Mouse (Mus musculus): Measurements from ENCODE around the gene Dnah17. TPM values are rescaled to one million over a fixed set of nuclear protein-coding genes. Genes with fewer than 3 reads are reported as not detected.

Dnah17 gene
- polyA plus RNA-seq (2016; fragmentation: Nextera tagmentation; extraction: Ambion mirVana): 0.24 and 0.25 TPM in 2 replicates

GRCm38 (mm10) chr11:118130534-118130933 lies at the start of gene Dnah17:
Gene Dnah17 (minus strand): TSS chr11:118130634.
- 90% methylated on average over 7 of the region's 7 CpGs for WGBS
- no peaks in the 10 kb centered on the region for H3K36me3 ChIP-seq
- no peaks in the 10 kb centered on the region for H3K27me3 ChIP-seq
- H3K4me1 ChIP-seq (replicated peaks): peaks cover 21% of the 10 kb centered on the region
- no peak within 1 kb of the TSS for H3K27ac ChIP-seq
- H3K4me2 ChIP-seq: no peak within 1 kb of the TSS
- H3K9me3 ChIP-seq: no peaks in the 10 kb centered on the region
- no peak for ATAC-seq (ENCODE audit: insufficient number of reproducible peaks, insufficient read depth, low FRiP score, low TSS enrichment, low read depth)
- no peak within 1 kb of the TSS for H3K9ac ChIP-seq (replicated peaks)
- H3K4me3 ChIP-seq (replicated peaks): no peak within 1 kb of the TSS

DNA sequence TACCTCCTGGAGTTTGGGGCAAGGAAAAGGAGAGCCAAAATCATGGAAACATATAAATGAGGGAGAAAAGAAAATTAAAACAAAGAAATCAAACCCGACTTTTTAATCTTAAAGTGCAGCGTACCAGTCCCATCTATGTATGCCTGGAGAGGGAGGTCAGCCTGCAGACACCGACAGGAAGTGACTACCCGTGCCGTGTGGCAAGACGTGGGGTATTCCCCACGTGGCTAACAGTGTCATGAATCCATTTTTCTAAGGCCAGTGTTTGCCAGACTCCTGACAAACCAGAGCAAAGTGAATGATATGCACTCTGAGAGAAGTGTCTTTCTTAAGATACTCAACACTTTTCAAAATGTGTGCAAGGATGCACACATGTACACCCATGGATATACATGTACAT lies 49.8 kb upstream of the Dnah17 start:
- H3K27me3 ChIP-seq: no peaks in the 10 kb centered on the region
- peaks cover 95% of the 10 kb centered on the region for H3K36me3 ChIP-seq
- no peaks in the 10 kb centered on the region for H3K4me1 ChIP-seq (replicated peaks)
- 91% methylated on average over 7 of the region's 7 CpGs for WGBS
- H3K27ac ChIP-seq: no peak overlapping the region
- H3K9me3 ChIP-seq: no peaks in the 10 kb centered on the region
- no peak overlapping the region for H3K4me3 ChIP-seq (replicated peaks)
- H3K9ac ChIP-seq (replicated peaks): no peak overlapping the region
- ATAC-seq (ENCODE audit: insufficient number of reproducible peaks, insufficient read depth, low FRiP score, low TSS enrichment, low read depth): no peak
- no peak overlapping the region for H3K4me2 ChIP-seq

DNA sequence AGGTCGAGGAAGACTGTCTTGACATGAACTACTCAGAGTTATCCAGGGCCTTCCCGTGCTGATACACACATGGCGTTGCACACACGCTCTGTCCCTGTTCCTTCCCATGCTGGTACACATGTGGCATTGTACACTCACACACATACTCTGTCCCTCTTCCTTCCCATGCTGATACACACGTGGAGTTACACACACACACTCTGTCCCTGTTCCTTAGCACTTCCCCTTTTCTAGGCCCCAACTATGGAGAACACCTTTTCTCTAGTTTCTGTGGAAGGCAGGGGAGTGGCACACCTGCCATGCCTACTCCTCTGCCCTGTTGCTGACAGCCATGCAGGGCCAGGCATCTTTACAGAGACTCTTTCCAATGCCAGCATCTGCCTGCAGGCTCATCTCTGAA lies 47.8 kb upstream of the Dnah17 start:
- Histone ChIP-seq H3K9ac (replicated peaks) (no peak overlapping the region), H3K27me3 (no peaks in the 10 kb centered on the region), H3K4me1 (replicated peaks) (no peaks in the 10 kb centered on the region), H3K27ac (no peak overlapping the region), H3K4me2 (no peak overlapping the region), H3K9me3 (no peaks in the 10 kb centered on the region), H3K36me3 (peaks cover 93% of the 10 kb centered on the region), H3K4me3 (replicated peaks) (no peak overlapping the region)
- WGBS: 92% methylated on average over 5 of the region's 5 CpGs
- no peak for ATAC-seq (ENCODE audit: insufficient number of reproducible peaks, insufficient read depth, low FRiP score, low TSS enrichment, low read depth)

- no peak overlapping the region for H3K27ac ChIP-seq
- WGBS: 87% methylated on average over 7 of the region's 7 CpGs
- no peak for ATAC-seq (ENCODE audit: insufficient number of reproducible peaks, insufficient read depth, low FRiP score, low TSS enrichment, low read depth)
- no peak overlapping the region for H3K4me3 ChIP-seq (replicated peaks)
- H3K4me1 ChIP-seq (replicated peaks): 0 out of 2 replicates have a peak, but pooled peaks cover 4% of the 10 kb centered on the region
- H3K4me2 ChIP-seq: no peak overlapping the region
- no peaks in the 10 kb centered on the region for H3K27me3 ChIP-seq
- H3K9ac ChIP-seq (replicated peaks): no peak overlapping the region
- no peaks in the 10 kb centered on the region for H3K9me3 ChIP-seq
- peaks cover 84% of the 10 kb centered on the region for H3K36me3 ChIP-seq
These were observed 44.3 kb upstream of the Dnah17 start for GRCm38 (mm10) chr11:118174752-118175151.

- Histone ChIP-seq H3K27ac (no peak overlapping the region), H3K9me3 (no peaks in the 10 kb centered on the region), H3K9ac (replicated peaks) (no peak overlapping the region), H3K4me3 (replicated peaks) (no peak overlapping the region), H3K36me3 (peaks cover 81% of the 10 kb centered on the region), H3K4me2 (no peak overlapping the region), H3K4me1 (replicated peaks) (0 out of 2 replicates have a peak, but pooled peaks cover 4% of the 10 kb centered on the region), H3K27me3 (no peaks in the 10 kb centered on the region)
- 77% methylated on average over 5 of the region's 5 CpGs for WGBS
- ATAC-seq (ENCODE audit: insufficient number of reproducible peaks, insufficient read depth, low FRiP score, low TSS enrichment, low read depth): no peak
These were observed 42.3 kb upstream of the Dnah17 start for GRCm38 (mm10) chr11:118172768-118173167.

- ATAC-seq (ENCODE audit: insufficient number of reproducible peaks, insufficient read depth, low FRiP score, low TSS enrichment, low read depth): no peak
- no peaks in the 10 kb centered on the region for H3K27me3 ChIP-seq
- no peak overlapping the region for H3K27ac ChIP-seq
- WGBS: 90% methylated on average over 5 of the region's 5 CpGs
- no peak overlapping the region for H3K9ac ChIP-seq (replicated peaks)
- no peak overlapping the region for H3K4me2 ChIP-seq
- peaks cover 82% of the 10 kb centered on the region for H3K36me3 ChIP-seq
- 0 out of 2 replicates have a peak, but pooled peaks cover 6% of the 10 kb centered on the region for H3K4me1 ChIP-seq (replicated peaks)
- H3K4me3 ChIP-seq (replicated peaks): no peak overlapping the region
- no peaks in the 10 kb centered on the region for H3K9me3 ChIP-seq
These were observed 39.9 kb upstream of the Dnah17 start for GRCm38 (mm10) chr11:118170333-118170732.

- 55% methylated on average over 9 of the region's 9 CpGs for WGBS
These were observed 38.3 kb upstream of the Dnah17 start for GRCm38 (mm10) chr11:118168714-118169113.

GRCm38 (mm10) chr11:118166626-118167025 lies 36.2 kb upstream of the Dnah17 start:
- Histone ChIP-seq H3K27me3 (no peaks in the 10 kb centered on the region), H3K36me3 (peaks cover 89% of the 10 kb centered on the region), H3K4me1 (replicated peaks) (0 out of 2 replicates have a peak, but pooled peaks cover 2% of the 10 kb centered on the region), H3K9me3 (no peaks in the 10 kb centered on the region), H3K4me3 (replicated peaks) (no peak overlapping the region), H3K9ac (replicated peaks) (no peak overlapping the region), H3K27ac (no peak overlapping the region), H3K4me2 (no peak overlapping the region)
- ATAC-seq (ENCODE audit: insufficient number of reproducible peaks, insufficient read depth, low FRiP score, low TSS enrichment, low read depth): no peak
- 92% methylated on average over 5 of the region's 5 CpGs for WGBS

More at GRCm38 (mm10) chr11:118168714-118169113, 38.3 kb upstream of the Dnah17 start:
- Histone ChIP-seq H3K4me1 (replicated peaks) (0 out of 2 replicates have a peak, but pooled peaks cover 6% of the 10 kb centered on the region), H3K9me3 (no peaks in the 10 kb centered on the region), H3K27ac (0 out of 2 replicates have a peak overlapping the region, but pooled peaks have one; percentile 7), H3K36me3 (peaks cover 85% of the 10 kb centered on the region), H3K27me3 (no peaks in the 10 kb centered on the region), H3K4me2 (no peak overlapping the region), H3K4me3 (replicated peaks) (no peak overlapping the region), H3K9ac (replicated peaks) (no peak overlapping the region)
- ATAC-seq (ENCODE audit: insufficient number of reproducible peaks, insufficient read depth, low FRiP score, low TSS enrichment, low read depth): no peak

GRCm38 (mm10) chr11:118165681-118166080 lies 35.2 kb upstream of the Dnah17 start:
- peaks cover 84% of the 10 kb centered on the region for H3K36me3 ChIP-seq
- 48% methylated on average over 11 of the region's 11 CpGs for WGBS
- peak overlapping the region; percentile 13 for H3K27ac ChIP-seq
- H3K27me3 ChIP-seq: no peaks in the 10 kb centered on the region
- no peaks in the 10 kb centered on the region for H3K9me3 ChIP-seq
- H3K4me1 ChIP-seq (replicated peaks): peaks cover 2% of the 10 kb centered on the region; the same call in 1 of the 2 replicates
- no peak overlapping the region; the same call in 1 of the 2 replicates for H3K9ac ChIP-seq (replicated peaks)
- H3K4me2 ChIP-seq: no peak overlapping the region
- ATAC-seq (ENCODE audit: insufficient number of reproducible peaks, insufficient read depth, low FRiP score, low TSS enrichment, low read depth): no peak
- H3K4me3 ChIP-seq (replicated peaks): no peak overlapping the region

- Histone ChIP-seq H3K4me1 (replicated peaks) (peaks cover 2% of the 10 kb centered on the region; the same call in 1 of the 2 replicates), H3K27ac (no peak overlapping the region), H3K4me3 (replicated peaks) (no peak overlapping the region), H3K9ac (replicated peaks) (no peak overlapping the region), H3K36me3 (peaks cover 74% of the 10 kb centered on the region), H3K27me3 (no peaks in the 10 kb centered on the region), H3K4me2 (no peak overlapping the region), H3K9me3 (no peaks in the 10 kb centered on the region)
- WGBS: 72% methylated on average over 8 of the region's 8 CpGs
- no peak for ATAC-seq (ENCODE audit: insufficient number of reproducible peaks, insufficient read depth, low FRiP score, low TSS enrichment, low read depth)
These were observed 34.1 kb upstream of the Dnah17 start for GRCm38 (mm10) chr11:118164566-118164965.

GRCm38 (mm10) chr11:118162245-118162644 lies 31.8 kb upstream of the Dnah17 start:
- H3K27me3 ChIP-seq: no peaks in the 10 kb centered on the region
- no peaks in the 10 kb centered on the region for H3K9me3 ChIP-seq
- H3K4me3 ChIP-seq (replicated peaks): no peak overlapping the region
- H3K36me3 ChIP-seq: peaks cover 51% of the 10 kb centered on the region
- ATAC-seq (ENCODE audit: insufficient number of reproducible peaks, insufficient read depth, low FRiP score, low TSS enrichment, low read depth): no peak
- 42% methylated on average over 10 of the region's 10 CpGs for WGBS
- H3K27ac ChIP-seq: no peak overlapping the region
- no peak overlapping the region for H3K4me2 ChIP-seq
- no peak overlapping the region for H3K9ac ChIP-seq (replicated peaks)
- peaks cover 9% of the 10 kb centered on the region for H3K4me1 ChIP-seq (replicated peaks)

- H3K36me3 ChIP-seq: peaks cover 41% of the 10 kb centered on the region
- no peak for ATAC-seq (ENCODE audit: insufficient number of reproducible peaks, insufficient read depth, low FRiP score, low TSS enrichment, low read depth)
- H3K4me2 ChIP-seq: no peak overlapping the region
- no peak overlapping the region for H3K9ac ChIP-seq (replicated peaks)
- no peak overlapping the region for H3K4me3 ChIP-seq (replicated peaks)
- peaks cover under 1% of the 10 kb centered on the region for H3K9me3 ChIP-seq
- H3K4me1 ChIP-seq (replicated peaks): peaks cover 7% of the 10 kb centered on the region
- WGBS: 81% methylated on average over 6 of the region's 6 CpGs
- no peaks in the 10 kb centered on the region for H3K27me3 ChIP-seq
- H3K27ac ChIP-seq: 0 out of 2 replicates have a peak overlapping the region, but pooled peaks have one; percentile 23
These were observed 30.8 kb upstream of the Dnah17 start for GRCm38 (mm10) chr11:118161240-118161639.
